Mouse (Mus musculus) embryonic fibroblast, embryonic 13.5 days (primary cell): ENCODE data around the gene Tie1.

Experiments used
- CTCF ChIP-seq: IDR thresholded peaks from 2 replicates; pipeline ENCODE4 v1.5.1; 2011; ENCODE audit warnings: mild to moderate bottlenecking, control low read depth, low read length, moderate library complexity, borderline replicate concordance; ENCODE audit not compliant: insufficient read depth
- POLR2A ChIP-seq: IDR thresholded peaks from 2 replicates; pipeline ENCODE4 v1.6.1; 2011; ENCODE audit warnings: low read depth, mild to moderate bottlenecking, control low read depth, low read length, moderate library complexity

DNA sequence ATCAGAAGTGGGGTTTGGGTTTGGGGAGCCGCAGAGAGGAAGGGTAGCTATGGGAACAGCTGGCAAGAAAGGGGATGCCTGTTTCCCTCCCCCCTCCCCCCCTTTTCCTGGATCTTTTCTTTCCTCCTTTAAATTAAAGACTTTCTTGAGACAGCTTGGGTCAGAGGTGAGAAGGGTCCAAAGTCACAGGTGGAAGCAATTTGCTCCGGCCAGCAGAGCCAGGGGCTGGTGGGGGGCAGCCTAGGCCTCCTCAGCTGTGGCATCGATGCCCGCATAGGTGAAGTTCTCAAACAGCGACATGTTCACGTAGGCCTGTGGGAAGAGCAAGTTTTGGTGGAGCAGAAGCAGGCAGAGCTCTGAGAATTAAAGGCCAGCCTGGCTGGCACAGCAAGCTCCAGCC, 18.6 kb downstream of the Tie1 start:
- no peak for TF ChIP-seq CTCF
- no peak for TF ChIP-seq POLR2A
